Mouse (Mus musculus) CD8-positive naive resting alpha-beta T cell, adult 2 months (primary cell): ENCODE data around the gene Ak9.
"Not testable (repeated sequence)": the region's sequence is repeated elsewhere in the genome, so short reads cannot be mapped to it uniquely, and the experiment has no call there.

ENCODE experiments used
- DNase-seq, 2 experiments: peaks; one replicate each; pipeline ENCODE4 v3.0.0; 2022; ENCODE audit warnings: low read depth in 2 of 2, low spot score in 2 of 2

Ak9 gene

DNA sequence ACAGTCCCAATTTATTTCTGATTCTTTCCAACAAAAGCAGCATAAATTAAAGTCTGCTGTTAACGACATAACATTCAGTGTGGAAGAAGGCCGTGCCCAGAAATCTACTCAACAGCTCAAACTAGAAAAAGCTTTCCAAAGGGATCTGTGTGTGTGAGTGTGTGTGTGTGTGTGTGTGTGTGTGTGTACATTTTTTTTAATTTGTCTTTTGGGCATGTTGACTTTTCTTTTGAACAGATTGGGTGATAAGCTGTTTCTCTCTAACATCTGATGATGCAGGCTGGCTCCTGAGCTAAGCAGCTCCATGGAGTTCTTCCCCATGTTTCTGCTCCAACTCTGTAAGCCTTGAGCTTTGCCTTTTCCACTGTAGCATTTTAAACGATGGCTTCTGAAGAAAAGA, 12.1 kb downstream of the Ak9 start:
- DNase-seq, result no peak

DNA sequence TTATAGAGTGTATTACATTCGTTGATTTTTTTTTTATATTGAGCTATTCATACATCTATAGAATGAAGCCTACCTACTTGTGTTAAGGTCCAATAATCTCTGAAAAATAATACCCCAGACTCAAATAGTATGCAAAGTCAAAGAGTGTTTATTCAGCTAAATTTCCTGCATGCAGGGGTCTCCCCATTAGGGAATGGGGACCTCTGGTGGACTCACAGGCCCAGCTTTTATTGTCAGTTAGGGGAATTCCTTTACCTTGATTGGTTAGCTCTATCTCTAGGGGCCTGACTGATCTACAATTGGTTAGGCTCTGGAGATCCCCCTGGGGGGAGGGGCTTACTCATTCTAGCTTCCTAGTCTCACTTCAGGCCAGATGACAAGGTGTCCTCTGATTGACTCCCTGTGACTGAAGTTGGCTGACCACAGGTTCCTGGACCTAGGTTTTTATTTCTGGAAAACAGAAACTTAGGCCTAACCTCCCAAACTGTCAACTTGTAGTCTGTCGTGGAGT, 28.8 kb downstream of the Ak9 start:
- no peak for DNase-seq

- DNase-seq, result no peak
Observed at GRCm38 (mm10) chr10:41341346-41341745, 37.6 kb downstream of the Ak9 start.

DNA sequence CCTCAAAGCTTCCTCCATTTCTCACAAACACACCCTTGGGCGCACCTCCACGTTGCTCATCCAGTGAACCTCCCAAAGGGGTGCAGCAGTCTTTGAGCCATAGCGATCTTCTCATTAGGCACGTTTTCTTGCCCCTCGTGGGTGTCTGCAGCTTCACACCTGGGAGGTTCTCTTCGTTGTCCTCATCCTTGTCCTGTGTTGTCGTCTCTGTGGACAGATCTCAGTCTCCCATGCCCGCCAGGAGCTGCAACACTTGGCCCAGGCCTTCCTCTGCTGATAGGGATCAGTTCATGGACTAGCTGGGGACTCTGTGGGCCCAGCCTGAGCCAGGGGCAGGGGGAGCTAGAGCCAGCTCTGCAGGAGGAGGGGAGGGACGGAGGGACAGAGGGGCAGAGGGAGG, 61.3 kb downstream of the Ak9 start:
- no peak for DNase-seq

DNA sequence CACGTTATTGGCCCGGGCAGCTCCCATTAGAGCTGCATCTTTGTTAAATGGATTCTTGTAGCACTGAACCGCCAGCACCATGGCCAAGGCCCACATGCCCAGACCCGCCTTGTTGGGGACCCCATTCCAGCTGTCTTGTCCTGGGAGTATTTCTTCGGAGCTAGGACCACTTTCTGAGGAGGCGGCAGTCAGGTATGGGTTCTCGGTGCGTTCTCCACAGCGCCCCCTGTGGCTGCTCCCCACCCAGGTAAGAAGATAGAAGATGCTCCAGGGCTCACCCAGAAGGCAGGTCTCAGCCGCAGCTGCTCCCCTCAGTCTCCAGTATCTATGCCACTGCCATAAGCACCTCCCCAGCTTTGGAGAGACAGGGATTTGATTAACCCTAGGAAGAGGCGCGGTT, 76.7 kb downstream of the Ak9 start:
- no peak for DNase-seq

DNA sequence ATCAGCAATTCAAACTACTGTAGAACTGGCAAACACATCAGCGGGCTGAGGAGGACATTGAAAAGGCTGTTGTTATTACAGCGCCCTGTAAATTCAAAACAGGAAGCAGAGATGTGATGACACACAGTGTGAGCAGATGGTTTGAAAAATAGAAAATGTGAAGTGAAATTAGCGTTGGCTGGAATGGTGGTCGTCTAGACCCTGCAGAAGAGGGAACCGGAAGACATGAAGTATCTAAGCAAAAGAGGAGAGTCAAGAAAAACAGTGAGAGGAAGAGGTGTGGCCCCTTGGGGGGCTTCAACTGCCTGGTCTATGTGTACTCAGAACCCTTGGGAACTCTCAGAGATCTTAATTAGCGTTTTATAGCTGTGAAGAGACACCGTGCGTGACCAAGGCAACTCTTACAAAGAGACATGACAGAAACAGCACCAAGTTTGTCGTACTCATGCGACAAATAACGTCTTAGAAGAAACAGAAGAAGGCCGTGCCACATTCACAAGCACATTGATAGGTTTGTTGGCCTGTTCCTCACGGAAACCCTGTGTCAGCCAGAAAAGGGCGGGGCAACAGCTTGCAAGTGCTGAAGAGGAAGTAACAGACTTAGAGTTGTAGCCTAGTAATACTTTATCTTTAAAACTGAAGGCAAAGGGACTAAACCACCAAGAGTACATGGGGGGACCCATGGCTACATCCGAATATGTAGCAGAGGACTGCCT, 81.9 kb downstream of the Ak9 start:
- DNase-seq, result peak in 1 of 2 experiments; percentile 31

DNA sequence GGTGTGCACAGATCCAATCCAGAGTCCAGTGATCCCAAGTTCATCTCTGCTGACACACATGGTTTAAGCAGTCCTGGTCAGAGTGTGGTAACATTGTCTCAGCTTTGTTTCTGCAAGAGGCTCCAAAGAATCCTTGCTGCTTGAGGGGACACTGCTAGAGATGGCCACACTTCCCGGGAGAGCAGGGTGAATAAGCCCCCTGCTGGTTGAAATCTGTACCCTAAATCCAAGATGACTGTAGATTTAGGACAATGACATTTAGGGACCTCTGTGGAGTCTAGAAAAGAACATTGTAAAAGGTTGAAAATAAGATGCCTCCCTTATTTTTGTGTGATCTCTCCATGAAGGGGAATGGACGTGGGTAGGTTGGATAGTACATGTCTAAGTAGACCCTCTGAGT, 89.8 kb downstream of the Ak9 start:
- DNase-seq, result no peak

- no peak for DNase-seq
Observed at GRCm38 (mm10) chr10:41401097-41401496, 97.3 kb downstream of the Ak9 start.

GRCm38 (mm10) chr10:41403364-41403763, 99.6 kb downstream of the Ak9 start:
- no peak for DNase-seq

- no peak for DNase-seq
Observed at GRCm38 (mm10) chr10:41403893-41404612, 100.3 kb downstream of the Ak9 start.

DNA sequence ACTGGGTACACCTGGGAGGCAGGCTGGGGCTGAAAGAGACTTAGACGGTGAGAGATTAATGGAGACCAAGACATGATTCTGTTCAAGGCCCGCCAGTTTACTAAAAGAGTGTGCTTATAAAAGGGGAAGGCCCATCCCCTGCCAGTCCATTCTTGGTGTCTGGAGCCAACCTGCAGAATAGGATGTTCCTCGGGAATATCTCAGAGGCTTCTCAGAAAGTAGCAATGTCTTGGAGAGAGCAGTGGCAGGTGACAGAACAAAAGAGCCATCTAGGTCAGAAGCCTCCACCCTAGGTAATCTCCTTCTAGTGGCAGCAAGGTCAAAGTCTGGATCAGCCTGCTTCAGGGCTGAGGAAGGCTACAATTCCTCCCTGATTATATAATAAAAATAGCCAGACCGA, 106.4 kb downstream of the Ak9 start:
- DNase-seq, result not testable (repeated sequence)

DNA sequence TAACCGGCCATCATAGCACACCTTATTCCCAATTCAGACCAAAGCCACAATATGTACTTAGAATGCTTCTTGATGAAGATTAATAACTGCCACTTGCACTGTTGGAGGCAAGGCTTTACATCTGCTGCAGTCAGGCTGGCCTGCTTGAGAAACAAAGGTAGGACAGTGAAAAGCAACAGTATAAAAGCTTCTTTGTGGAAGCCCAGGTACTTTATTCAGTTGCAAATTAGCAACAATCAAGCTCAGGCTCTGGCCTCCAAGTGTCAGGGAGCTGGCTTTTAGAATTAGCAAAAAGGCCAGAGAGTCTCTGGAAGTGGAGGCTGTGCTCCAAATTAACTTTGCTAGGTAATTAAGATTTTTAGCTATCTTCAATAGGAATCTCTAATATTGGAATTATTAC, 107.0 kb downstream of the Ak9 start:
- not testable (repeated sequence) for DNase-seq

- DNase-seq, result not testable (repeated sequence)
Observed at GRCm38 (mm10) chr10:41413471-41413870, 109.7 kb downstream of the Ak9 start.

DNA sequence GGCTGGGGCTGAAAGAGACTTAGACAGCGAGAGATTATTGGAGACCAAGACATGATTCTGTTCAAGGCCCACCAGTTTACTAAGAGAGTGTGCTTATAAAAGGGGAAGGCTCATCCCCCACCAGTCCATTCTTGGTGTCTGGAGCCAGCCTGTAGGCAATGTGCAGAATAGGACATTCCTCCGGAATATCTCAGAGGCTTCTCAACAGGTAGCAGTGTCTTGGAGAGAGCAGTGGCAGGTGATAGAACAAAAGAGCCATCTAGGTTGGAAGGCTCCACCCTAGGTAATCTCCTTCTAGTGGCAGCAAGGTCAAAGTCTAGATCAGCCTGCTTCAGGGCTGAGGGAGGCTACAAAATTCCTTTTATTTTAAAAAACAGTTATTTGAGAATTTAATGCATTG, 111.6 kb downstream of the Ak9 start:
- DNase-seq, result not testable (repeated sequence)

GRCm38 (mm10) chr10:41420496-41421200, 116.9 kb downstream of the Ak9 start:
- no peak for DNase-seq

DNA sequence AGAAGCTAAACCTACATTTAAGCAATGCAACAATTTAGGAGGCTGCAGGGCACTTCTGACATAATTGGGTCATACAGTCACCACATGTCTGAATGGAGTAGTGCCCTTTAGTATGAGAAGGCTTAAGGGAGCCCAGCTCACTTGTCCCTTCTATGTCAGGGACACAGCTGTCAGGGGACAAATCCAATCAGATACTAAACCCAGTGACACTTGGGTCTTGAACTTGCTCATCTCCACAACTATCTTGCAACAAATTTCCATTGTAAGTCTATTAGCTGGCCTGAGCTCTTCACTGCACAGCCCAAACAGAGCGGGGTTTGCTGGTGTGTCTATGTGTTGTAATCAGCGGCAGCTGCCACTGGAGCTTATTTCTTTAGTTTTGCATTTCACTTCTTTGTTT, 119.9 kb downstream of the Ak9 start:
- DNase-seq, result no peak

DNA sequence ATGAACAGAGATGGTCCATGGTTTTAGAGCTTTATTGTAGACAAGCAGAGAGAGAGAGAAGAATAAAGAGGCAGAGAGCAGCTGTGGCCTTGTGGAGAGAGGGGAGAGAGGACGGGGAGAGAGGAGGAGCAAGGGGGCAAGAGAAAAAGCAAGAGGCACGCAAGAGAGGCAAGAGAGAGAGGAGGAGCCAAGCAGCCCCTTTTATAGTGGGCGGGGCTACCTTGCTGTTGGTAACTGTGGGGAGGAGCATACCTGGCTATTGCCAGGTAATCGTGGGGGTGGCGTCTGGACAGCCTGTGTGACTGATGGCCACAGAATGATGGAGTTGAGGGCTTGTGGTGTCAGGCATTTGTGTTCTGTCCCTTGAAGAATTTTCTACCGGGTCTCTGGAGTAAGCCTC, 122.6 kb downstream of the Ak9 start:
- DNase-seq, result no peak

DNA sequence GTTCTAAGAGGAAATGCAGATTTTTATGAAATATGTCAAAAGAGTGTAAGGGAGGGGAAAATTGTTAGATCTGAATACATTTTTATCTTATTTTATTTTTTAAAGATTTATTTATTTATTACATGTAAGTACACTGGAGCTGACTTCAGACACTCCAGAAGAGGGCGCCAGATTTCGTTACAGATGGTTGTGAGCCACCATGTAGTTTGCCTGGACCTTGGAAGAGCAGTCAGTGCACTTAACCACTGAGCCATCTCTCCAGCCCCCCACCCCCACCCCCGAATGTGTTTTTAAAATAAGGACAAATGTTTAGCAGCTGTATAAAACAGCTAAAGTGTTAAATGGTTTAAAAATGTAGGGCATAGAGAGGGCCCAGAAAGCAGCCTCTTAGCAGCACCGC, 130.8 kb downstream of the Ak9 start:
- DNase-seq, result peak; percentile 43 to 55

DNA sequence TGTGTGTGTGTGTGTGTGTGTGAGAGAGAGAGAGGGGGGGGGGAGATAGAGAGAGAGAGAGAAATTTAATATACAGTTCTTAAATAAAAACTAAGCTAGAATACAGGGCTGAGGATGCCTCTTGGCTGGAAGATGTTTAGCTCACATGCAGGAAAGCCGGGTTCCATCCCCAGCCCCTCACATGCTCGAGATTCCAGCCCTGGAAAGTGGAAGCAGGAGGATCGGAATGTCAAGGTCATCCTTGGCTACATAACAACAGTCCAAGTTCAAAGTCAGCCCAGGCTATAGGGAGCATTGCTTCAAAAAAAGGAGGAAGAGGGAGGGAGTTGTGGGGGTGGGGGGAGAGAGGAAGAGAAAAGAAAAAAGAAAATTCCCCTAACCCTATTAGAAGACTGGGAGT, 131.4 kb downstream of the Ak9 start:
- no peak for DNase-seq

DNA sequence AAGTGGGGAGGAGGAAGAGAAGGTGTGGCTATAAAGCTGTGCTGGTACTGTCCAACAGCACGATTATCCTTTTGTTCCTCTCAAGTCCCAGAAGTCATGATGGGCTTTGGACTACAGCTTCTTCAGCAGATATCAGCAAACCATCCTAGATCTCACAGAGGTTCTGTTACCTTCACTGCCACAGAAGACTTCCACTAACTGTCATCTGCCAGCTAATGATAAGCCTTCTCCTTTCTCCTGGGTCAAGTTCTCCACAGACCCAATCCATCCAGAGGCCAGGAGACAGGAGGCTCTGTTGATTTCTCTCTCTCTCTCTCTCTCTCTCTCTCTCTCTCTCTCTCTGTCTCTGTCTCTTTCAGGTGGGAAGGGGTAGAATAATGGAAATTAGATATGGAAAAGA, 144.4 kb downstream of the Ak9 start:
- DNase-seq, result no peak

GRCm38 (mm10) chr10:41449684-41450083, 145.9 kb downstream of the Ak9 start:
- peak; percentile 15 to 18 for DNase-seq

DNA sequence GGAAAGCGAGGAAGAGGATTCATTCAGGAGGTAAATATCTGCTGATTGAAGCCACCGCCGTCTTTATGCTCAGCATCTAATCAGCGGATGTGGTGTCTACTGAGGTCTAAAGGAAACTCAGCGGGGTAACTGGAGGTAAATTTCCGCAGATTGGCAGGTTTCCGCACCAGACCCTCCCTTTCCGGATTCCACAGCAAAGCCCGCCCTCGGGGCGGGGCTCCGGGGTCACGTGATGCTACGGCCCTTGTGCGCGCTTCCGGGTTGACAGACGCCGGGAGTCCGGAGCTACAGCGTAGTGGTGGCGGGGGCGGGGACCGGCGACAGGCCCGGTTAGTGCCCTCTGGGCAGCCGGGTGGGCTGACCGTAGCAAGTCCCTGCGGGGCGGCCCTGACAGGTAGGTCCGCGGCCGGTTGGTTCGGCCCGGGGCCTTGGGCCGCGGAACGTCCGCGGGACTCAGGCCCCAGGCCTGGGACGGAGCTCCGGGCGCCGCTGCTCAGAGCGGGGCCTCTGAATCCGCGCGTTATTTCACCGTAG, 146.4 kb downstream of the Ak9 start, which contains the start of gene Zbtb24:
Zbtb24 (plus strand) TSS at position 247 of the 534 bp plus-strand sequence.
- peak; percentile 95 to 97 for DNase-seq
